Mouse (Mus musculus) embryonic facial prominence, embryonic 12.5 days (tissue): Measurements from ENCODE around the gene Gpa33. TPM values are rescaled to one million over a fixed set of nuclear protein-coding genes. Genes with fewer than 3 reads are reported as not detected.

Experiments
- ATAC-seq: fragments of 200-750 bp; cut with Nextera tagmentation; 2 replicates; pipeline ENCODE4 v1.8.0; 2017; ENCODE audit not compliant: insufficient number of reproducible peaks, insufficient read depth, low FRiP score, low TSS enrichment
- H3K27ac ChIP-seq: fragments of 300-500 bp; sonication (generic); 2 replicates; pipeline ENCODE4 v1.5.1; 2016; ENCODE audit warnings: mild to moderate bottlenecking
- H3K27me3 ChIP-seq: fragments of 300-500 bp; sonication (generic); 2 replicates; pipeline ENCODE4 v1.6.1; 2016; ENCODE audit warnings: mild to moderate bottlenecking, moderate library complexity
- H3K36me3 ChIP-seq: fragments of 300-500 bp; sonication (generic); 2 replicates; pipeline ENCODE4 v1.6.1; 2016; ENCODE audit warnings: mild to moderate bottlenecking
- H3K4me1 ChIP-seq: fragments of 300-500 bp; sonication (generic); 2 replicates; pipeline ENCODE4 v1.6.1; 2016
- H3K4me2 ChIP-seq: fragments of 300-500 bp; sonication (generic); replicated peaks from 2 replicates; pipeline ENCODE4 v1.6.1; 2016; ENCODE audit warnings: mild to moderate bottlenecking, moderate library complexity
- H3K4me3 ChIP-seq: fragments of 300-500 bp; sonication (generic); 2 replicates; pipeline ENCODE4 v1.5.1; 2016; ENCODE audit warnings: mild to moderate bottlenecking
- H3K9ac ChIP-seq: fragments of 300-500 bp; sonication (generic); 2 replicates; pipeline ENCODE4 v1.6.1; 2016; ENCODE audit warnings: mild to moderate bottlenecking, moderate library complexity
- H3K9me3 ChIP-seq: fragments of 300-500 bp; sonication (generic); 2 replicates; pipeline ENCODE4 v1.6.1; 2016; ENCODE audit warnings: mild to moderate bottlenecking, moderate library complexity
- WGBS: fragments of 180-500 bp; shearing (Covaris S2); methylation state at CpG from one replicate; pipeline ENCODE4 v1.1.7; 2016; 5-methylcytosine and 5-hydroxymethylcytosine counted together
- polyA plus RNA-seq: library from polyadenylated mRNA; unstranded; fragments of >200 nt; fragmentation: Nextera tagmentation; extraction: Ambion mirVana; gene quantifications from 2 replicates; pipeline ENCODE4 v1.2.1, GENCODE M21; 2016

The Gpa33 gene
- polyA plus RNA-seq, 1 experiment from 2014 or later, result 0.26 TPM

DNA sequence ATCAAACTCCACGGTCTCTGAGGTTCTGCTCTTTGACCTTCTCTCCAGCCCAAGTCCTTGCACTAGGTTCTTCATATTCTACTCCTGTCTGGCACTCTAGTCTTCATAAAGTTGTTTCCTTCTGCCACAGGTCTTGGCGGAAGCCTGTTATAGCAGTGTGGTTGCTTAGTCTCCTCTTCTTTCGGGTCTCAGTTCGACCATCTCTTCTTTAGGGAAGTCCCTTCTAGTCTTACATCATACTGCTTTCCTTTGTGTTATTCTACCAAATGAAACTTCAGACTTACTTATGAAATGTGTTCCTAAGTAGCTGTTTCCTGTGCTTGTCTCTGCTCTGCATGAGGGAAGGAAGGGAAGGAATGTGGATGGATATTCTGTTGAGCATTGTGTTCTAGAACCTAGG, 14.3 kb upstream of the Gpa33 start:
- no peaks in the 10 kb centered on the region for H3K4me1 ChIP-seq
- H3K9me3 ChIP-seq, result no peaks in the 10 kb centered on the region
- H3K36me3 ChIP-seq, result no peaks in the 10 kb centered on the region
- no peaks in the 10 kb centered on the region for H3K27me3 ChIP-seq
- H3K4me2 ChIP-seq, result no peak overlapping the region
- no peak overlapping the region for H3K27ac ChIP-seq
- ATAC-seq, result no peak
- no peak overlapping the region for H3K9ac ChIP-seq
- 91% methylated on average over 4 of the region's 4 CpGs for WGBS
- no peak overlapping the region for H3K4me3 ChIP-seq

DNA sequence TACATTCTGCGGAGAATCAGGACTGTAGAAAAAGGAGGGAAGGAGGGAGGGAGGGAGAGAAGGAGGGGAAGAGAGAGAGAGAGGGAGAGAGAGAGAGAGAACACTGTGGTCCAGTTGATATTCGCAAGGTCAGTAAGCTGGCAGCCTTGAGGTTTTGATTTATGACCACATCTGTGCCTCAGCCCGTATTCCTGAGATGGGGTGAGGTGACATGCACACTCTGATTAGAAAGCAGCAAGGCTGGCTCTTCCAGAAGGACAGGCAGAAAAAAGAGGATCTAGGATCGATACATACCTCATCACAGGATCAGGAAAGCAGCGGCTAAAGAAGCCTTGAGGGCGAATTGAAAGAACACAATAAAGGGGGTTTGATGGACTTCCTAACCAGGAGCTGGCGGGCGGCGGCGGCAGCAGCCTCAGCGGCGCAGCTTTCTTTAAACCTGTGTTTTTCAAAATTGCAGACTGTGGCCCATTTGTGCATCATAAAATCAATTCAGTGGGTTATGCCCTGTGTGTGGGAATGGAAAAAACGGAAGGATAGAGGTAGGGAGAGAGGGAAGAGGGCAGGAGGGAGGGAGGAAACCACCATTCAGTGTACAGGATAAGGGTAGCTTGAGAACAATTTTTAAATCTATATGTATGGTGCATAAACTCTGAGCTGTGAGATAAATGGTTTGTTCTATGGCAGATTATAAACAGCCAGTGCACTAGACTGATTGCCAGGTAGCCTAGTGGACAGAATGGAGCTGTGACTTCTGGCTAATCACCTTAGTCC, 12.0 kb upstream of the Gpa33 start:
- Histone ChIP-seq H3K36me3 (no peaks in the 10 kb centered on the region), H3K27me3 (no peaks in the 10 kb centered on the region), H3K9me3 (no peaks in the 10 kb centered on the region), H3K9ac (no peak overlapping the region), H3K4me2 (no peak overlapping the region), H3K4me3 (no peak overlapping the region), H3K4me1 (no peaks in the 10 kb centered on the region), H3K27ac (no peak overlapping the region)
- ATAC-seq, result 0 out of 2 replicates have a peak, but pooled peaks have one; percentile 22
- 51% methylated on average over 13 of the region's 13 CpGs for WGBS

GRCm38 (mm10) chr1:166122114-166122513, 7.9 kb upstream of the Gpa33 start:
- H3K4me1 ChIP-seq, result peaks cover 4% of the 10 kb centered on the region; the same call in 1 of the 2 replicates
- ATAC-seq, result no peak
- H3K36me3 ChIP-seq, result no peaks in the 10 kb centered on the region
- H3K9me3 ChIP-seq, result no peaks in the 10 kb centered on the region
- H3K27ac ChIP-seq, result no peak overlapping the region
- H3K9ac ChIP-seq, result no peak overlapping the region
- no peak overlapping the region for H3K4me2 ChIP-seq
- H3K4me3 ChIP-seq, result no peak overlapping the region
- no peaks in the 10 kb centered on the region for H3K27me3 ChIP-seq
- WGBS, result 78% methylated on average over 7 of the region's 7 CpGs

GRCm38 (mm10) chr1:166123045-166123444, 7.0 kb upstream of the Gpa33 start:
- H3K36me3 ChIP-seq, result no peaks in the 10 kb centered on the region
- H3K9ac ChIP-seq, result no peak overlapping the region
- 97% methylated on average over 1 of the region's 1 CpGs for WGBS
- ATAC-seq, result no peak
- peaks cover 13% of the 10 kb centered on the region for H3K4me1 ChIP-seq
- H3K27me3 ChIP-seq, result no peaks in the 10 kb centered on the region
- H3K9me3 ChIP-seq, result no peaks in the 10 kb centered on the region
- no peak overlapping the region for H3K4me3 ChIP-seq
- H3K27ac ChIP-seq, result no peak overlapping the region
- no peak overlapping the region for H3K4me2 ChIP-seq

DNA sequence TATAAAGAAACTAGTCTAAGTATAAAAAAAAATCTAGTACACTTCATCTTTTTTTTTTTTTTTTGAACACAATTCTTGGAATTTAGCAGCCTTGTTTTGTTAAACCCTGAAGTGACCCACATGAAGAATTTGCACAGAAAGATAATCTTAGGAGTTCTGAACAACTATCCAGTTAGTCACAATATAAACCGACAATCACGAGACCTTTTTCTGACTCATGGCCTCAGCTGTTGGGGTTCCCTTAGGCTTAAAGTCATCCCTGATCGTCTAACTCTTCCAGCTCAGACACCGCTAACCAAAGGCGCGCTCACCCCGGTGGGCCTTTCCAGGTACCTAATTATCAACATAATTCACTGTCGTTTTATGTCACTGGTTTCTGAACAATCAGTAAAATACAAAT, 6.3 kb upstream of the Gpa33 start:
- no peaks in the 10 kb centered on the region for H3K9me3 ChIP-seq
- H3K9ac ChIP-seq, result no peak overlapping the region
- 82% methylated on average over 8 of the region's 8 CpGs for WGBS
- H3K4me2 ChIP-seq, result no peak overlapping the region
- no peaks in the 10 kb centered on the region for H3K27me3 ChIP-seq
- no peak overlapping the region for H3K4me3 ChIP-seq
- H3K27ac ChIP-seq, result no peak overlapping the region
- no peaks in the 10 kb centered on the region for H3K36me3 ChIP-seq
- ATAC-seq, result no peak
- H3K4me1 ChIP-seq, result peaks cover 18% of the 10 kb centered on the region

DNA sequence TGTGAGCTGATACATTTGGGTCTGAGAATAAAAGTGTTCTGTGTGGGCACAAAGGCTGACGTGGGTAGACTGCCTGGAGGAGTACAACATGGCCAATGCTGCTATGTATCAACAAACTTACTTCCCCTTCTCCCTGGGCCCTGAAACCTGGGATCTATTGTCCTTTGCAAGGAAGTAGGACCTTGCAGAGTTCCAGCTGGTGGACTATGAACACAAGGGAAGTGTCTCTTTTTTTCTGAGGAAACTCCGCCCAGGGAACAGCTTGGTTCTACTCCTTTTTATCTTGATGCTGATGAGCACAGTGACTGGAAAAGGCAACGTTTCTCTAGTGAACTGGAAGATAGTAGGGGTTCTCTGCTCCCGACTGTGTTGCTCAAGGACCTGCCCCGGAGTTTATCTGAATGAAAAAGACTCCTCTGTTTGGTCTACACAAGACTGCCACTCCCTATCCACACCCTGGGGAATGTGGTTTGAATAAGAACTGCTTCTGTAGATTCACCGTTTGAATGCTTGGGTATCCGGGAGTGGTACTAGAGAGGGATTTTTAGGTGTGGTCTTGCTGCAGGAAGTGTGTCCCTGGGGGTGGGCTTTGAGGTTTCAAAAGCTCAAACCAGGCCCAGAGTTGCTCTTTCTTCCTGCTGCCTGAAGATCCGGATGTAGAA, 5.0 kb upstream of the Gpa33 start:
- Histone ChIP-seq H3K9ac (no peak overlapping the region), H3K4me2 (no peak overlapping the region), H3K27me3 (no peaks in the 10 kb centered on the region), H3K27ac (no peak overlapping the region), H3K4me1 (peaks cover 18% of the 10 kb centered on the region), H3K4me3 (no peak overlapping the region), H3K9me3 (no peaks in the 10 kb centered on the region), H3K36me3 (no peaks in the 10 kb centered on the region)
- no peak for ATAC-seq
- 64% methylated on average over 8 of the region's 8 CpGs for WGBS

GRCm38 (mm10) chr1:166126290-166126689, 3.7 kb upstream of the Gpa33 start:
- no peaks in the 10 kb centered on the region for H3K27me3 ChIP-seq
- no peak overlapping the region for H3K4me3 ChIP-seq
- H3K4me1 ChIP-seq, result peaks cover 23% of the 10 kb centered on the region
- H3K9ac ChIP-seq, result no peak overlapping the region
- no peak for ATAC-seq
- no peaks in the 10 kb centered on the region for H3K9me3 ChIP-seq
- H3K4me2 ChIP-seq, result no peak overlapping the region
- no peaks in the 10 kb centered on the region for H3K36me3 ChIP-seq
- no peak overlapping the region for H3K27ac ChIP-seq
- WGBS, result 86% methylated on average over 6 of the region's 6 CpGs

DNA sequence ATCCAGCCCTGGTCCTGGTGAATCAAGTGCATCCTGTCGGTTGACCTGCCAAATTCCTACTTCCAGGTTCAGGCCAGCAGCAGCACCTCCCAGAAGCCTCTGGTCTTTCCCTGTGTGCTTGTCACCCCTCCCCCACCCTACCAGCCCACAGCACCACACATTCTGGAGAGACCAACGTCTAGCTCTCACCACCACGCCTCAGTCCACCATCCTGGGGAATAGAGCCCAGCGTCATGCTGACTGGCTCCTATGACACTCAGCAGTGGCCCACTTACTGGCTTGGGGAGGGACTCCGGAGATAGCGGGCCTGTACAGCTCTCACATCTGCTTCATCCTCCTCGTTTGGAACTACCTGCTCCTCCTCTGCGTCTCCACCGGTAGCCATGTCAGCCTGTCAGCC, 3.2 kb upstream of the Gpa33 start:
- WGBS, result 38% methylated on average over 9 of the region's 9 CpGs
- Histone ChIP-seq H3K4me1 (peaks cover 28% of the 10 kb centered on the region), H3K4me2 (peak overlapping the region; percentile 37), H3K27ac (no peak overlapping the region), H3K9ac (no peak overlapping the region), H3K9me3 (no peaks in the 10 kb centered on the region), H3K27me3 (no peaks in the 10 kb centered on the region), H3K4me3 (no peak overlapping the region), H3K36me3 (no peaks in the 10 kb centered on the region)
- ATAC-seq, result no peak

GRCm38 (mm10) chr1:166127719-166128118, 2.3 kb upstream of the Gpa33 start, which contains the start of gene Dusp27:
Gene Dusp27, minus strand, starts transcription at chr1:166127922.
- WGBS, result 25% methylated on average over 4 of the region's 4 CpGs
- Histone ChIP-seq H3K36me3 (no peaks in the 10 kb centered on the region), H3K9ac (no peak within 1 kb of the TSS), H3K27ac (peak within 1 kb of the TSS; percentile 37), H3K9me3 (no peaks in the 10 kb centered on the region), H3K27me3 (no peaks in the 10 kb centered on the region), H3K4me2 (peak within 1 kb of the TSS; percentile 37), H3K4me3 (0 out of 2 replicates have a peak within 1 kb of the TSS, but pooled peaks have one; percentile 10), H3K4me1 (peaks cover 36% of the 10 kb centered on the region)
- ATAC-seq, result no peak

GRCm38 (mm10) chr1:166128551-166128950, 1.5 kb upstream of the Gpa33 start:
- peaks cover 36% of the 10 kb centered on the region for H3K4me1 ChIP-seq
- no peak overlapping the region for H3K27ac ChIP-seq
- H3K4me2 ChIP-seq, result no peak overlapping the region
- no peaks in the 10 kb centered on the region for H3K36me3 ChIP-seq
- no peak overlapping the region for H3K9ac ChIP-seq
- H3K9me3 ChIP-seq, result no peaks in the 10 kb centered on the region
- H3K27me3 ChIP-seq, result no peaks in the 10 kb centered on the region
- H3K4me3 ChIP-seq, result no peak overlapping the region
- 94% methylated on average over 5 of the region's 5 CpGs for WGBS
- no peak for ATAC-seq

DNA sequence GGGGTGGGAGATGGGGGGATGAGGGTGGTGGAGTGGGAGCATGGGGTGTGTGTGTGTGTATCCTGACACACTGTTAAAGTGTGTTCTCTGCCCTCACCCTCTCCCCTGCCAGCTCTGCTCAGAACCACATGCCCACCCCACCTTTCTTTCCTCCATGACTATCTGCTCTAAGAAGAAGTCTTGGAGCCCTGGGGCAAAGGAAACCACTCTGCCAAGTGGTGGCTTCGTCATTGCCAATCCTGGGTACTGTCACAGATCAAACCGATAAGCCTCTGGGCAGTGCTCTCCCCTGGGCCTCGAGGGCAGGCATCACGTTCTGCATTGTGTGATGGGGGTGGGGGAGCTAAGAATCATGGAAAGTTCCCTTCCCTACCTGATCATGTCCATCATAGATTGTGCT, 2.3 kb downstream of the Gpa33 start:
- H3K27ac ChIP-seq, result no peak overlapping the region
- H3K4me2 ChIP-seq, result no peak overlapping the region
- H3K4me1 ChIP-seq, result peaks cover 30% of the 10 kb centered on the region
- H3K9me3 ChIP-seq, result no peaks in the 10 kb centered on the region
- no peaks in the 10 kb centered on the region for H3K36me3 ChIP-seq
- no peaks in the 10 kb centered on the region for H3K27me3 ChIP-seq
- ATAC-seq, result peak; percentile 59; the same call in 1 of the 2 replicates
- no peak overlapping the region for H3K9ac ChIP-seq
- no peak overlapping the region for H3K4me3 ChIP-seq
- WGBS, result 31% methylated on average over 4 of the region's 4 CpGs

DNA sequence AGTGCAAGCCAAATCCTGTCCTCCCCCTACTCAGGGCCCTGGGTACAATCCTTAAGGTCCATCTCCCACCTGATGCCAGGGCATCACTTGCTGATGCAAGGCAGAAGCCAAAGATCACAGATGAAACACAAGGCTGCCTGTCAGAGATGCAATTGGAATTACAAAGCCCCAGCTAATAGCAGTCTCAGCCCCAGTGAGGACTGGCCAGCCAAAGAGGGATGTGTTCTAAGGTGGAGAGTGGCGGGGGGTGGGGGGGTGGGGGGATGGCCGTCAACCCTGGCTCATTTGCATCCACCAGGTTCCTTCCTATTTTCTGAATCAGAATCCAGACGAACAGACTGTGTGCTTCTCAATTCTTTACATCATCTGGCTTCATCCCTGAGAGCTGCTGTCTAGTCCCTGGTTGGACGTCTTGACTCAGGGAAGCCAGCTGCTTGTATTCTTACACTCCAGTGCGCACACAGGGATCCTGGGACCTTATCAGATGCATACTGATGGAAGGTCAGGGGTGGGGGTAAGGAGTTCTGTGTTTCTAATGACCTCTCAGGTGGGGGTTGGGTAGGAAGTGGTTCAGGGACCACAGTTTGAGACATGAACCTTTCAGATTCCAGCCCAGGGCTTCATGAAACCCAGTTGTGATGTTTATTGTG, 5.2 kb downstream of the Gpa33 start:
- H3K4me2 ChIP-seq, result no peak overlapping the region
- no peak overlapping the region for H3K9ac ChIP-seq
- ATAC-seq, result no peak

More for the DNA sequence above, 5.2 kb downstream of the Gpa33 start:
- Histone ChIP-seq H3K27me3 (no peaks in the 10 kb centered on the region), H3K9me3 (no peaks in the 10 kb centered on the region), H3K27ac (no peak overlapping the region), H3K4me1 (peaks cover 18% of the 10 kb centered on the region), H3K4me3 (no peak overlapping the region), H3K36me3 (no peaks in the 10 kb centered on the region)
- 37% methylated on average over 5 of the region's 5 CpGs for WGBS
